ENCODE assay signal across 26 mouse cellular contexts in the genomic region with DNA sequence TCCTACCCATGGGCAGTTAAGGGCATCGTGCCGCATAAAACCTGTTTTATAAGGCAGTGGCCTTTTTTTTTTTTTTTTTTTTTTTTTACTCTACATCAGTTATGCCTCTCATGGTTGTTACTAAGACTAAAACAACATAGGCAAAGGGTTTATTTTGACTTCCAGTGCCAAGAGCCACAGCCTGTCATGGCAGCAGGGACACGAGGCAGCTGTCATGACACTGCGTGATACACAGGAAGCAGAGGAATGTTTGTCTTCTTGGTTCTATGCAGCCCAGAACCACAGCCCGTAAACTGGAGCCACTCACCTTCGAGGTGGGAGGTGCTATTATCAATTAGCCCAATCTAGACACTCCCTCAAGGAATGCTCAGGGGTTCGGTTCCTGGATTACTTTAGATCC.
A peak's percentile ranks its signal among the peaks of the same experiment; 100 is the strongest.
DNase-seq lines count a peak whose midpoint lies in the region; ATAC-seq and TF ChIP-seq lines count a peak whose summit lies in the region.
"Had no signal": no experiment of that assay in that cellular context is flagged by ENCODE, and none has a peak within 500 bp of the region (broad histone marks: within the 10 kb centered on the region; RNA-seq: fewer than 3 reads in every experiment).

No protein-coding gene starts in this region.

- TF ChIP-seq CTCF in kidney, adult 2 months (conservative IDR thresholded peaks at IDR 0.05; ENCODE audit: insufficient read depth, insufficient read length, low read depth, low read length): no peak
- no peak for TF ChIP-seq CTCF in lung, embryonic 14.5 days (IDR thresholded peaks at IDR 0.05; ENCODE audit: low read depth)

- no peaks in the 10 kb centered on the region for H3K27me3 ChIP-seq in kidney, adult 2 months (replicated peaks; ENCODE audit: control insufficient read depth, insufficient read depth, low read length)
- no peaks in the 10 kb centered on the region for H3K27me3 ChIP-seq in kidney, embryonic 14.5 days (ENCODE audit: control insufficient read depth, insufficient read depth, low read length)
- no peaks in the 10 kb centered on the region for H3K27me3 ChIP-seq in lung, embryonic 14.5 days (ENCODE audit: insufficient read depth, low read length)
- H3K27me3 ChIP-seq: CH12.LX; forebrain, embryonic 13.5 days; hindbrain, embryonic 13.5 days had no signal

- 37% methylated on average over 7 of the region's 7 CpGs for WGBS in kidney, adult 2 months
- WGBS in kidney, embryonic 14.5 days: 59% methylated on average over 7 of the region's 7 CpGs
- WGBS in lung, embryonic 14.5 days: 53% methylated on average over 7 of the region's 7 CpGs

- no peak for ATAC-seq in kidney, embryonic 14.5 days (ENCODE audit: low FRiP score, low TSS enrichment)
- peak; percentile 47; the same call in 1 of the 2 replicates for ATAC-seq in lung, embryonic 14.5 days (ENCODE audit: insufficient read depth)
- ATAC-seq: forebrain, embryonic 13.5 days; forebrain, embryonic 16.5 days; Patski had no signal

- peak; percentile 23 for DNase-seq in kidney, adult 2 months
- peak; percentile 55 for DNase-seq in kidney, postnatal 10 days
- DNase-seq in kidney, adult 9 months: no peak
- DNase-seq in lung, embryonic 14.5 days: peak; percentile 53
- DNase-seq in lung, postnatal 25 days (ENCODE audit: low spot score): no peak
- DNase-seq in lung, postnatal 10 days: peak; percentile 6
- DNase-seq in lung, postnatal 36 days: no peak
- DNase-seq: adrenal gland, postnatal 10 days; adrenal gland, postnatal 36 days; B cell, adult 2 months; cerebellum, adult 18-20 months; cerebellum, adult 9-10 months; cerebellum, postnatal 14 days; gastrocnemius, postnatal 10 days; gastrocnemius, postnatal 36 days; heart, adult 2 months had no signal

- no peak for TF ChIP-seq POLR2A in kidney, adult 2 months (IDR thresholded peaks at IDR 0.05; ENCODE audit: low read depth, low read length)

- H3K4me1 ChIP-seq in kidney, adult 2 months (ENCODE audit: control insufficient read depth, insufficient read depth, low read length): no peaks in the 10 kb centered on the region
- H3K4me1 ChIP-seq in kidney, embryonic 14.5 days (ENCODE audit: control insufficient read depth, insufficient read depth, low read length): no peaks in the 10 kb centered on the region
- no peaks in the 10 kb centered on the region for H3K4me1 ChIP-seq in lung, embryonic 14.5 days (ENCODE audit: insufficient read depth)
- H3K4me1 ChIP-seq: forebrain, embryonic 10.5 days; forebrain, embryonic 13.5 days; hindbrain, embryonic 10.5 days; hindbrain, embryonic 13.5 days had no signal

- no peaks in the 10 kb centered on the region for H3K9me3 ChIP-seq in kidney, embryonic 14.5 days (ENCODE audit: control insufficient read depth, low read length)
- no peaks in the 10 kb centered on the region for H3K9me3 ChIP-seq in lung, embryonic 14.5 days (ENCODE audit: low read depth, low read length)
- H3K9me3 ChIP-seq: forebrain, embryonic 10.5 days; forebrain, embryonic 13.5 days; hindbrain, embryonic 10.5 days; hindbrain, embryonic 13.5 days had no signal

- no peak overlapping the region for H3K27ac ChIP-seq in kidney, adult 2 months (ENCODE audit: insufficient read depth, low read depth, low read length)
- H3K27ac ChIP-seq in kidney, embryonic 14.5 days (ENCODE audit: low read depth, low read length): no peak overlapping the region
- H3K27ac ChIP-seq in lung, embryonic 14.5 days (ENCODE audit: low read depth): no peak overlapping the region
- H3K27ac ChIP-seq: forebrain, embryonic 10.5 days; forebrain, embryonic 13.5 days; heart, adult 2 months; hindbrain, embryonic 10.5 days; hindbrain, embryonic 13.5 days had no signal

- H3K36me3 ChIP-seq in kidney, adult 2 months (ENCODE audit: control insufficient read depth, insufficient read depth, low read length): no peaks in the 10 kb centered on the region
- H3K36me3 ChIP-seq in kidney, embryonic 14.5 days (ENCODE audit: control insufficient read depth, insufficient read depth, low read length): no peaks in the 10 kb centered on the region
- H3K36me3 ChIP-seq in lung, embryonic 14.5 days (ENCODE audit: insufficient read depth): no peaks in the 10 kb centered on the region
- H3K36me3 ChIP-seq: forebrain, embryonic 10.5 days; G1E; hindbrain, embryonic 10.5 days; hindbrain, embryonic 13.5 days had no signal

- H3K4me2 ChIP-seq in kidney, embryonic 14.5 days (replicated peaks; ENCODE audit: low read depth, low read length): no peak overlapping the region
- no peak overlapping the region for H3K4me2 ChIP-seq in lung, embryonic 14.5 days
- H3K4me2 ChIP-seq: forebrain, embryonic 13.5 days; heart, embryonic 11.5 days; hindbrain, embryonic 13.5 days had no signal

- H3K4me3 ChIP-seq in kidney, adult 2 months (ENCODE audit: insufficient read depth, low read depth, low read length): no peak overlapping the region
- no peak overlapping the region for H3K4me3 ChIP-seq in kidney, embryonic 14.5 days (ENCODE audit: low read length)
- no peak overlapping the region for H3K4me3 ChIP-seq in lung, embryonic 14.5 days (ENCODE audit: low read depth, low read length)
- H3K4me3 ChIP-seq: forebrain, embryonic 10.5 days; forebrain, embryonic 13.5 days; heart, adult 2 months; hindbrain, embryonic 10.5 days; hindbrain, embryonic 13.5 days had no signal

- no peak overlapping the region for H3K9ac ChIP-seq in kidney, embryonic 14.5 days (ENCODE audit: low read depth, low read length)
- H3K9ac ChIP-seq in lung, embryonic 14.5 days: no peak overlapping the region
- H3K9ac ChIP-seq: forebrain, embryonic 13.5 days; hindbrain, embryonic 13.5 days had no signal

Comparison
In these comparisons a context has a peak if more than half of its experiments do, and no peak if none do; other contexts are left out.
1. DNase-seq: peak in kidney, adult 2 months (single experiment), kidney, postnatal 10 days (single experiment), lung, embryonic 14.5 days (single experiment) and lung, postnatal 10 days (single experiment); none in kidney, adult 9 months (single experiment), lung, postnatal 25 days (single experiment) and lung, postnatal 36 days (single experiment).